Mouse (Mus musculus) hindbrain, embryonic 16.5 days (tissue): Measurements from ENCODE around the gene Taf1. TPM values are rescaled to one million over a fixed set of nuclear protein-coding genes. Genes with fewer than 3 reads are reported as not detected.
"Not testable (repeated sequence)": the region's sequence is repeated elsewhere in the genome, so short reads cannot be mapped to it uniquely, and the experiment has no call there.

ENCODE experiments used
- ATAC-seq: fragments of 200-750 bp; cut with Nextera tagmentation; 2 replicates; pipeline ENCODE4 v1.8.0; 2017; ENCODE audit warnings: moderate TSS enrichment, moderate library complexity
- H3K27ac ChIP-seq: fragments of 300-500 bp; sonication (generic); 2 replicates; pipeline ENCODE4 v1.5.1; 2014; ENCODE audit warnings: low read depth, mild to moderate bottlenecking, control low read depth, low read length, moderate library complexity
- H3K27me3 ChIP-seq: fragments of 300-500 bp; sonication (generic); replicated peaks from 2 replicates; pipeline ENCODE4 v1.6.1; 2014; ENCODE audit warnings: low read length; ENCODE audit not compliant: control insufficient read depth, insufficient read depth
- H3K36me3 ChIP-seq: fragments of 300-500 bp; sonication (generic); 2 replicates; pipeline ENCODE4 v1.6.1; 2014; ENCODE audit warnings: mild to moderate bottlenecking, low read length, moderate library complexity, mixed read lengths; ENCODE audit not compliant: control insufficient read depth, insufficient read depth
- H3K4me1 ChIP-seq: fragments of 300-500 bp; sonication (generic); 2 replicates; pipeline ENCODE4 v1.6.1; 2014; ENCODE audit warnings: low read depth, low read length; ENCODE audit not compliant: control insufficient read depth, insufficient read depth
- H3K4me2 ChIP-seq: fragments of 300-500 bp; sonication (generic); 2 replicates; pipeline ENCODE4 v1.6.1; 2014; ENCODE audit warnings: mild to moderate bottlenecking, low read length, control low read depth, moderate library complexity
- H3K4me3 ChIP-seq: fragments of 300-500 bp; sonication (generic); 2 replicates; pipeline ENCODE4 v1.5.1; 2014; ENCODE audit warnings: mild to moderate bottlenecking, low read length, control low read depth, moderate library complexity
- H3K9ac ChIP-seq: fragments of 300-500 bp; sonication (generic); 2 replicates; pipeline ENCODE4 v1.6.1; 2014; ENCODE audit warnings: low read depth, mild to moderate bottlenecking, control low read depth, low read length, moderate library complexity
- H3K9me3 ChIP-seq: fragments of 300-500 bp; sonication (generic); 2 replicates; pipeline ENCODE4 v1.6.1; 2014; ENCODE audit warnings: mild to moderate bottlenecking, low read length, moderate library complexity; ENCODE audit not compliant: control insufficient read depth
- WGBS: fragments of 180-500 bp; shearing (Covaris S2); extraction: QIAGEN DNeasy Blood & Tissue Kit; methylation state at CpG from one replicate; pipeline ENCODE4 v1.1.7; 2014; 5-methylcytosine and 5-hydroxymethylcytosine counted together
- polyA plus RNA-seq: library from polyadenylated mRNA; unstranded; fragments of >200 nt; fragmentation: Nextera tagmentation; extraction: Ambion mirVana; gene quantifications from 2 replicates; pipeline ENCODE4 v1.2.1, GENCODE M21; 2015

The Taf1 gene
- polyA plus RNA-seq: 11.4 and 16.3 TPM in 2 replicates

DNA sequence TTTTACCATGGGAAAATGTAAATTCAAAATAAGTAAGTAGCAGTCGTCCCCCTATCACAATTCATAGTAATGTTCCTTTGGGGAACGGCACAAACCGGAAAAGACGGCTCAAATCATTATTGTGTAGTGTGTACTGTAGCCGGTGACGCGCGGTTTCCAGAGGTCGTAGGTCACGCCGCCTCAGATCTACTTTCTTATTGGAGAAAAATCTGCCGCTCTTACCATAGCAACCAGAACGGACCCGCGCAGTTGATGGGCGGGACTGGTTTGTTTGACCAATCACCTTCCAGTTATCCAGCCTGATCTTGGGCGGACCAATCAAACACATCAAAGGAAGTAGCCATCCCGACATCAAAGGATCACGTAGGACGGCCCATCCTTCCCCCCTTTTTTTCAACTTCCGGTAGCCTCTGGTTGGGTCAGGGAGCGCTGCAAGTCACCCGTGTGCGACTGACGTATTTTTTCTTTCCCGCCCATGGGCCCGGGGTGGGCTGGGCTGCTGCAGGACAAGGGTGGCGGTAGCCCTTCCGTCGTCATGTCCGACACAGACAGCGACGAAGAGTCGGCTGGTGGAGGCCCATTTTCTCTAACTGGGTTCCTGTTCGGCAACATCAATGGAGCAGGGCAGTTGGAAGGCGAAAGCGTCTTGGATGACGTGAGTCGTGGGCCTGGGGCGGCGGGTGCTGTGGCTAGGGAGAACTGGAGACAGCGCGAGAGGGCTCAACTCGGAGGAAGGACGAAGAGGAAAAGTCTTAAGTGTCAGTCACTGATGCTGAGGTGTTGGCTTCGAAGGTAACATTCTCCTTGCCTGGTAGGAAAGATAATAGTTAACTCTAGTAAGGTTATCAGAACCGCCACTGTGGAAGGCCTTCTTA, at the start of gene Taf1:
TSS of gene Taf1 (plus strand) at position 388 of the 875 bp plus-strand sequence.
- Histone ChIP-seq H3K4me3 (peak within 1 kb of the TSS; percentile 59), H3K9ac (peak within 1 kb of the TSS; percentile 67), H3K27ac (peak within 1 kb of the TSS; percentile 73), H3K36me3 (no peaks in the 10 kb centered on the region), H3K4me1 (peaks cover 5% of the 10 kb centered on the region), H3K27me3 (no peaks in the 10 kb centered on the region), H3K9me3 (no peaks in the 10 kb centered on the region), H3K4me2 (peak within 1 kb of the TSS; percentile 62)
- peak; percentile 98 for ATAC-seq
- WGBS: 20% methylated on average over 47 of the region's 47 CpGs

DNA sequence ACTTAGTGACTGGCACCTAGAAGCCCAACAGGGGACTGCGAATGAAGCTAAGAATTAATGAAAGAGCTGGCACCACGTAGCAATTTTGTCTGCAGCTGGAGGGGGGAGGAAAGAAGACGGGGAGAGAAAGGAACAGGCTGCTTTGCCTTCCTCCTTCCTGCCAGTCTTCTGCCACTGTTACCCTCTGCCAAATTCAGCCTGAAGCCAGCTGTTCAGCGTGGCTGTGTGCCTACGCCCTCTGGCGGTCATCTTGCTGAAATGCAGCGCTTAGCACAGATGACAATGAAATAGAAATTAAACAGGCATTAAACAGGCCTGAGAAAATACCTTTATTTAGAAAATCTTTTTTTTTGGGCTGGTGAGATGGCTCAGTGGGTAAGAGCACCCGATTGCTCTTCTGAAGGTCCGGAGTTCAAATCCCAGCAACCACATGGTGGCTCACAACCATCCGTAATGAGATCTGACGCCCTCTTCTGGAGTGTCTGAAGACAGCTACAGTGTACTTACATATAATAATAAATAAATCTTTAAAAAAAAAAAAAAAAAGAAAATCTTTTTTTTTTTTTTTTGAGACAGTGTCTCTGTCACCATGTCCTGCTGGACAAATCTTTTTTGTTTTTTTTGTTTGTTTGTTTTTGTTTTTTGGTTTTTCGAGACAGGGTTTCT, 45.9 kb upstream of the Taf1 start:
- 27% methylated on average over 10 of the region's 12 CpGs for WGBS
- H3K4me3 ChIP-seq, H3K27me3 ChIP-seq, H3K4me2 ChIP-seq, H3K9ac ChIP-seq, H3K9me3 ChIP-seq, H3K36me3 ChIP-seq, H3K4me1 ChIP-seq, H3K27ac ChIP-seq: not testable (repeated sequence)
- ATAC-seq: peak; percentile 56; the same call in 1 of the 2 replicates

DNA sequence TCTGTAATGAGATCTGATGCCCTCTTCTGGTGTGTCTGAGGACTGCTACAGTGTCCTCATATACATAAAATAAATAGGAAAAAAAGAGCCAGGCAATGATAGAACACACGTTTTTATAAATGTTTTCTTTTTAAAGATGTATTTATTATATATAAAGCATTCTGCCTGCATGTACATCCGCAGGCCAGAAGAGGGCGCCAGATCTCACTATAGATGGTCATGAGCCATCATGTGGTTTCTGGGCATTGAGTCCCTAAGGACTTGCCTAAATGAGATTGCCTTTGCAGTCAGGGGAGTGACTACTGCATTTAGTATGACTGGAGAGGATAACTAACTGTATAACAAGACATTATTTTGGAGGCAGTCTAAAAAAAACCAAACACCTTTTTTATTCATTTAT, 27.9 kb upstream of the Taf1 start:
- Histone ChIP-seq H3K4me1 (no peaks in the 10 kb centered on the region), H3K9ac (no peak overlapping the region), H3K9me3 (no peaks in the 10 kb centered on the region), H3K4me3 (no peak overlapping the region), H3K27ac (no peak overlapping the region), H3K27me3 (no peaks in the 10 kb centered on the region), H3K4me2 (no peak overlapping the region), H3K36me3 (no peaks in the 10 kb centered on the region)
- no peak for ATAC-seq
- WGBS: 9% methylated on average over 3 of the region's 3 CpGs

DNA sequence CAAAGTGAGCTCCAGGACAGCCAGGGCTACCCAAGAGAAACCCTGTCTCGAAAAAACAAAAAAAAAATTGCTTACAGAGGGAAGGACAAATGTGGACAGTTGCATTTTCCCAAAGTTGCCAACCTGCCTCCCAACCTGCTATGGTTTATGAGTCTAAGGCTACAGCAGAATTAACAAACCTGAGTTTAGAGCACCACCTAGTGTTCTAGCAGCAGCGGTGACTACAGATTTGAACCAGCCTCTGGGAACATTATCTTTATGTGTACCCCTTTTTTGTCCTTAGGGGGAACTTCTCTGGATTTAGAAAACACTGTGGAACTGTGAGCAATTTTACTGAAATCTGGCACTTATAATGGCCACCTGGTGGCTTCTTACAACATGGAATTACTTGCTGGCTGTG, 16.8 kb upstream of the Taf1 start:
- no peak for ATAC-seq
- Histone ChIP-seq H3K27ac (no peak overlapping the region), H3K27me3 (no peaks in the 10 kb centered on the region), H3K9ac (no peak overlapping the region), H3K4me2 (no peak overlapping the region), H3K36me3 (no peaks in the 10 kb centered on the region), H3K4me1 (no peaks in the 10 kb centered on the region), H3K4me3 (no peak overlapping the region), H3K9me3 (no peaks in the 10 kb centered on the region)
- WGBS: 4% methylated on average over 2 of the region's 2 CpGs

DNA sequence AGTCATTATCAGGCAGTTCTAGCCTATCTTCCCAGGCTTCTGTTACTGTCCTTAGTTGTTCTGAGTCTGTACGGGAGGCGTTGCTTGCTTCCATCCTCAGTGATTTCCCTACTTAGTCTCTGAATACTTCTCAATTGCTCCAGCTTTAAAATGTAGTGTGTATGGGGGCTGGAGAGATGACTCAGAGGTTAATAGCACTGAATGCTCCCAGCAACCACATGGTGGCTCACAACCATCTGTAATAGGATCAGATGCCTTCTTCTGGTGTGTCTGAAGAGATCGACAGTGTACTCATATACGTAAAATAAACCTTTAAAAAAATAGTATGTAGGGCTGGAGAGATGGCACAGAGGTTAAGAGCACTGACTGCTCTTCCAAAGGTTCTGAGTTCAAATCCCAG, 14.5 kb upstream of the Taf1 start:
- Histone ChIP-seq H3K27me3 (no peaks in the 10 kb centered on the region), H3K27ac (no peak overlapping the region), H3K9ac (no peak overlapping the region), H3K36me3 (no peaks in the 10 kb centered on the region), H3K4me2 (no peak overlapping the region), H3K4me3 (no peak overlapping the region), H3K9me3 (no peaks in the 10 kb centered on the region), H3K4me1 (no peaks in the 10 kb centered on the region)
- WGBS: 89% methylated on average over 4 of the region's 4 CpGs
- no peak for ATAC-seq

DNA sequence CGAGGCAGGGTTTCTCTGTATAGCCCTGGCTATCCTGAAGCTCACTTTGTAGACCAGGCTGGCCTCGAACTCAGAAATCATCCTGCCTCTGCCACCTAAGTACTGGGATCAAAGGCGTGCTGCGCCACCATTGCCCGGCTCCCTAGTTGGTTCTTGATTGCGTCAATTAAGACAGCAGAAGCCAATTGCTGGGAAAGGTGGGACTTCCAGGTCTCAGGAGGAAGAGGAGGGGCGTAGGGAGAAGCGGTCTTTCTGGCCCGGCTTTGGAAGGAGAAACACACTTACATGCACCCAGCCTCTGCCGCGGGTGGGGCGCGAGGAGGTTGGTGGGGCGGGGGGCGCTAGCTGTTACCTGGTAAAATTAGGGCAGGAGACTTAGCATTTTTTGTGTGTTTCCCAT, 10.5 kb upstream of the Taf1 start:
- Histone ChIP-seq H3K4me2 (no peak overlapping the region), H3K27ac (no peak overlapping the region), H3K4me3 (no peak overlapping the region), H3K36me3 (no peaks in the 10 kb centered on the region), H3K4me1 (no peaks in the 10 kb centered on the region), H3K9me3 (no peaks in the 10 kb centered on the region), H3K9ac (no peak overlapping the region), H3K27me3 (no peaks in the 10 kb centered on the region)
- 83% methylated on average over 15 of the region's 15 CpGs for WGBS
- ATAC-seq: no peak

DNA sequence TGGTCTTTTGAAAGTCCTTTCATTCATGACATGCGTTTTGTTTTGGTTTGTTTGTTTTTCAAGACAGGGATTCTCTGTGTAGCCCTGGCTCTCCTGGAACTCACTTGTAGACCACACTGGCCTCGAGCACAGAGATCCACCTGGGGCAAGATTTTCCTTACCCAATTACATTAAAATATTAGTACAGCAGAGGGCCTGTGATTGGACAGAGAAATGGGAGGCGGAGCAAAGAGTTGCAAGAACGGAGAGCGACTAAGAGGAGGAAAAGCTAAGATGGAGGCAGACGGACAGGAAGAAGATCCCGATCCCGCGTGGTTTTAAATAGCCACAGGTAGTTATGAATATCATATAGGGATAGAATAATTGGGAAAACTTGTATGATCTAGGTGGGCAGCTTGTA, 5.2 kb upstream of the Taf1 start:
- WGBS: 57% methylated on average over 9 of the region's 9 CpGs
- Histone ChIP-seq H3K9me3 (no peaks in the 10 kb centered on the region), H3K4me3 (no peak overlapping the region), H3K27ac (no peak overlapping the region), H3K36me3 (no peaks in the 10 kb centered on the region), H3K4me2 (no peak overlapping the region), H3K4me1 (no peaks in the 10 kb centered on the region), H3K27me3 (no peaks in the 10 kb centered on the region), H3K9ac (no peak overlapping the region)
- no peak for ATAC-seq

DNA sequence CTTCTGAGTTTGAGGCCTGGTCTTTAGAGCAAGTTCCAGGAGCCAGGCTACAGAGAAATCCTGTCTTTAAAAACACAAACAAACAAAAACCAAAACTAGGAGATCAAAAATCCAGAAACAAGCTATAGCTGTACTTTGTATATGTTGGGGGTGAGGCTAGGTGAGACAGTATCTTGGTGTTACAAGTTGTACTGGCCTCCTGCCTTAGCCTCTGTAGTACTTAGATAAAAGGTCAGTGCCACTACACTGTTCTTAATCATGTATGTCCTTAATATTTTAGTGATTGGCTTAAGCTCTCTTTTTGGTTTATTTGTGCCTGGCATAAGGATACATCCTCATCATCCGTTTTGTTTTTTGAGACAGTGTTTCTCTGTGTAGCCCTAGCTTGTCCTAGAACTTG, 52.9 kb downstream of the Taf1 start:
- no peak for ATAC-seq
- H3K9me3 ChIP-seq: no peaks in the 10 kb centered on the region
- no peak overlapping the region for H3K9ac ChIP-seq
- WGBS: 100% methylated on average over 1 of the region's 1 CpGs
- H3K4me3 ChIP-seq: no peak overlapping the region
- H3K4me2 ChIP-seq: no peak overlapping the region
- no peaks in the 10 kb centered on the region for H3K4me1 ChIP-seq
- no peaks in the 10 kb centered on the region for H3K27me3 ChIP-seq
- H3K36me3 ChIP-seq: peaks cover 7% of the 10 kb centered on the region
- no peak overlapping the region for H3K27ac ChIP-seq

DNA sequence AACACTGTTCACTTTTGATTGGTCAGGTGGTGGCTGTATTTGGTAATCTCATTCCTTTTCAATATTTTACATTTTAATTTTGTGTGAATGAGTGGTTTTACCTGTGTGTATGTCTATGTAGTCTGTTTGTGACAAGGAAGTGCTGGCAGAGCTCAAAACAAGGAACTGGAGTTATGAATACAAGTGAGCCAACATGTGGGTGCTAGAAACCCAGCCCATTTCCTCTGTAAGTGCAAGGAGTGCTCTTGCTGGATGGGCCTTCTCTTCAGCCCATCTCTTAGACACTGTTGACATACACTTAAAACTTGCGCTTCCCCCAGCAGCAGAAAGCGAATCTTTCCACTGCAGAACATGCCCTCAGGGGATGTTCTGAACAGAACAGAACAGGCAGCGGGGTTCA, 83.6 kb downstream of the Taf1 start:
- H3K27ac ChIP-seq: no peak overlapping the region
- 100% methylated on average over 3 of the region's 3 CpGs for WGBS
- no peak overlapping the region for H3K4me3 ChIP-seq
- H3K36me3 ChIP-seq: no peaks in the 10 kb centered on the region
- H3K4me1 ChIP-seq: no peaks in the 10 kb centered on the region
- no peaks in the 10 kb centered on the region for H3K9me3 ChIP-seq
- no peak overlapping the region for H3K9ac ChIP-seq
- no peak overlapping the region for H3K4me2 ChIP-seq
- ATAC-seq: no peak
- H3K27me3 ChIP-seq: no peaks in the 10 kb centered on the region
